Mouse (Mus musculus) testis, adult 2 months (tissue): ENCODE data around the gene Atp9a.

Experiments
- CTCF ChIP-seq: fragments of 200-500 bp; IDR thresholded peaks from 2 replicates; pipeline ENCODE4 v1.5.1; 2012; ENCODE audit warnings: low read depth, mild to moderate bottlenecking, inconsistent platforms, low read length, moderate library complexity; ENCODE audit not compliant: control insufficient read depth, insufficient read depth, insufficient replicate concordance
- POLR2A ChIP-seq: fragments of 200-500 bp; IDR thresholded peaks from 2 replicates; pipeline ENCODE4 v1.6.1; 2012; ENCODE audit warnings: low read depth, mild to moderate bottlenecking, inconsistent platforms, low read length, moderate library complexity; ENCODE audit not compliant: control insufficient read depth

GRCm38 (mm10) chr2:168738854-168739253 lies 3.4 kb downstream of the Atp9a start:
- no peak for TF ChIP-seq CTCF
- no peak for TF ChIP-seq POLR2A
